Mouse (Mus musculus) heart, embryonic 15.5 days (tissue): ENCODE data around the gene Hp1bp3. TPM values are rescaled to one million over a fixed set of nuclear protein-coding genes. Genes with fewer than 3 reads are reported as not detected.

Source experiments
- ATAC-seq: fragments of 200-750 bp; cut with Nextera tagmentation; replicated peaks from 2 replicates; pipeline ENCODE4 v1.8.0; 2017; ENCODE audit warnings: low read depth, moderate TSS enrichment; ENCODE audit not compliant: insufficient number of reproducible peaks, insufficient read depth, low FRiP score
- H3K27ac ChIP-seq: fragments of 300-500 bp; sonication (generic); 2 replicates; pipeline ENCODE4 v1.5.1; 2015; ENCODE audit warnings: mild to moderate bottlenecking, inconsistent platforms
- H3K27me3 ChIP-seq: fragments of 300-500 bp; sonication (generic); 2 replicates; pipeline ENCODE4 v1.6.1; 2015; ENCODE audit warnings: inconsistent platforms
- H3K36me3 ChIP-seq: fragments of 300-500 bp; sonication (generic); 2 replicates; pipeline ENCODE4 v1.6.1; 2015; ENCODE audit warnings: mild to moderate bottlenecking, inconsistent platforms
- H3K4me1 ChIP-seq: fragments of 300-500 bp; sonication (generic); replicated peaks from 2 replicates; pipeline ENCODE4 v1.6.1; 2015; ENCODE audit warnings: inconsistent platforms
- H3K4me2 ChIP-seq: fragments of 300-500 bp; sonication (generic); 2 replicates; pipeline ENCODE4 v1.6.1; 2015; ENCODE audit warnings: inconsistent platforms, mild to moderate bottlenecking, moderate library complexity
- H3K4me3 ChIP-seq: fragments of 300-500 bp; sonication (generic); 2 replicates; pipeline ENCODE4 v1.5.1; 2015; ENCODE audit warnings: mild to moderate bottlenecking, inconsistent platforms
- H3K9ac ChIP-seq: fragments of 300-500 bp; sonication (generic); 2 replicates; pipeline ENCODE4 v1.6.1; 2015; ENCODE audit warnings: mild to moderate bottlenecking, inconsistent platforms
- H3K9me3 ChIP-seq: fragments of 300-500 bp; sonication (generic); replicated peaks from 2 replicates; pipeline ENCODE4 v1.6.1; 2016; ENCODE audit warnings: inconsistent platforms
- WGBS: fragments of 180-500 bp; shearing (Covaris S2); methylation state at CpG from one replicate; pipeline ENCODE4 v1.1.7; 2015; ENCODE audit warnings: mixed read lengths; 5-methylcytosine and 5-hydroxymethylcytosine counted together
- polyA plus RNA-seq: library from polyadenylated mRNA; unstranded; fragments of >200 nt; fragmentation: Nextera tagmentation; extraction: Ambion mirVana; gene quantifications from 2 replicates; pipeline ENCODE4 v1.2.1, GENCODE M21; 2015

Gene Hp1bp3
- polyA plus RNA-seq, 1 experiment from 2014 or later: 96.1 TPM

DNA sequence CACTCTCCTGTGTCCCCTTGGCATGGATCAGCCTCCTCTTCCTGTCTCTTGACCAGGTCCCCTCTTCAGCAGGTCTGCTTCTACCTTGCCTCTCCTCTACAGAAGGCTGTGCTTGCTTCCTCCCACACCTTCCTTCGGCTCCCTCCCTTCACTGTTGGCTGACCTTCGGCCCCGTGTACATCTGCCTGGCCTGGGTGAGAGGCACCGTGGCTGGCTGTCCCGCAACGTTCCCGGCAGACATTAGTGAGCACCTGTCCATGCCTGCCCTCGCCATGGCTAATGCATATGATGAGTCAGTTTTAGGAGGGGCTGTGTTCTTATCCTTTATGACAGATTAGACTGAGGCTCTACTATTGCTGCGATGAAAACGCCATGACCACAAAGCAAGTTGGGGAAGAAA lies 51.8 kb downstream of the Hp1bp3 start:
- no peak for ATAC-seq
- Histone ChIP-seq H3K4me3 (no peak overlapping the region), H3K36me3 (no peaks in the 10 kb centered on the region), H3K27me3 (peaks cover 13% of the 10 kb centered on the region), H3K9ac (no peak overlapping the region), H3K4me2 (no peak overlapping the region), H3K27ac (no peak overlapping the region), H3K4me1 (peaks cover 5% of the 10 kb centered on the region; the same call in 1 of the 2 replicates), H3K9me3 (no peaks in the 10 kb centered on the region)
- 85% methylated on average over 10 of the region's 10 CpGs for WGBS

DNA sequence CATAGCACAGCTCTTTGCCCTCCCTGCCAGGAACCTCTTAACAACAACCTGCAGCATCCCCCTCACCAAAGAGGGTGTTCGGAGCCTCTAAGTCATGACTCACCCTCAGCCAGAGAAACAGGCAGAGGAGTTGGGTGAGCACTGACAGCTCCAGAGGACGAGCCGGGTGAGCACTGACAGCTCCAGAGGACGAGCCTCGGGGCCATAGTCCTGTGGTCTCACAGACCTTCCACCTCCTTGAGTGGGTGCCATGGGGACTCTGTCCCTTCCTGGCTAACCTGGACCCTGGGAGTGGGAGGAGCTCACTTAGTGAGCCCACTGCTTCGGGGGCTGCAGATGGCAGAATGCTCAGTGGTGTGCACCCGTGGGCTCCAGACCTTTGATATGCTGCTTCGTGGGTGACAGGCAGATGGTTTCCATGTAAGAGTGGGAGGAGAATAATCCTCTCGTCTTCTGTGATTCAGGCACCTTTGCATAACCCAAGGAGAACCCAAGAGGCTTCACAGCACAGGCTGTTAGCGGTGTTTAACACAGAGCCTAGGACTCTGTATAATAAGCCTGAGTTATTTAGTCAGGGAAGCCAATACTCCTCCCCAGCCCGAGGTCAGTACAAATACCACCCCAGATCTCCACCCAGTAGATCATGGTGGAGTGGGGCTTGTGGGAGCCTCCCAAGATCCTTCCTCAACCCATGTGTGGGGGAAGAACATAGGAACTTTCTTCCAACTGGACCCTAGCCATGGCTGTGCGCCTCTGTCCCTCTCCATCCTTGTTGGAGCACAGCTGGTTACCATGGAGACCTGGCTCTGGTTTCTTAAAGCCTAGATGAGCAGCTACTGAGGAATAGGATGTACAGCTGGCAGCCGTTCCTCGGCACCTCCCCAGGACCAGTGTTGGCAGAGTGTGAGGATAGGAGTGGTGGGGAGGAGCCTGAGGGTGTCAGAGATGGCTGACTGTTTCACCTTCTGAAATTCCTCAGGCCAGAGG lies 56.2 kb downstream of the Hp1bp3 start:
- Histone ChIP-seq H3K9me3 (no peaks in the 10 kb centered on the region), H3K27ac (no peak overlapping the region), H3K4me3 (no peak overlapping the region), H3K4me2 (no peak overlapping the region), H3K27me3 (peaks cover 13% of the 10 kb centered on the region; the same call in 1 of the 2 replicates), H3K36me3 (no peaks in the 10 kb centered on the region), H3K9ac (no peak overlapping the region), H3K4me1 (peaks cover 5% of the 10 kb centered on the region; the same call in 1 of the 2 replicates)
- 40% methylated on average over 14 of the region's 14 CpGs for WGBS
- peak; percentile 68 for ATAC-seq

DNA sequence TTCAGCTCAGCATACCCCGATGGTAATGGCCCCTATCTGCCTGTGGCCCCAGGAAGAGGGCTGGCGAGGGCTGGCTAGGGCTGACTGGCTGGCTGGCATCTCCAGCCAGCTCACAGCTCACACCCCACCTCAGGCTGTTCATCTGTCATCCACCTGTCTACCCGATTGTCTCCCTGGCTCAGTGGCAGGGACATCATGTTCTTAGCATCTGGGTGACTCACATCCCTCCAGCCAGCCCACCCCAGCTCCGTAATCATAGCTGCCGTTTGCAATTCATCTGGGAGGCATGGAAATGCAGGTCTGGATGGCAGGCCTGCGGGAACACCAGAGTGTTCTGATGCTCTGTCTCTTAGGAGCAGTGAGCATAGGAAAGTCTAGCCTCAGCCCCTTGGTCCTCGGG lies 62.2 kb downstream of the Hp1bp3 start:
- Histone ChIP-seq H3K4me2 (no peak overlapping the region), H3K27ac (no peak overlapping the region), H3K4me1 (no peaks in the 10 kb centered on the region), H3K36me3 (no peaks in the 10 kb centered on the region), H3K9ac (no peak overlapping the region), H3K4me3 (no peak overlapping the region), H3K9me3 (no peaks in the 10 kb centered on the region), H3K27me3 (0 out of 2 replicates have a peak, but pooled peaks cover 8% of the 10 kb centered on the region)
- 53% methylated on average over 7 of the region's 7 CpGs for WGBS
- no peak for ATAC-seq

DNA sequence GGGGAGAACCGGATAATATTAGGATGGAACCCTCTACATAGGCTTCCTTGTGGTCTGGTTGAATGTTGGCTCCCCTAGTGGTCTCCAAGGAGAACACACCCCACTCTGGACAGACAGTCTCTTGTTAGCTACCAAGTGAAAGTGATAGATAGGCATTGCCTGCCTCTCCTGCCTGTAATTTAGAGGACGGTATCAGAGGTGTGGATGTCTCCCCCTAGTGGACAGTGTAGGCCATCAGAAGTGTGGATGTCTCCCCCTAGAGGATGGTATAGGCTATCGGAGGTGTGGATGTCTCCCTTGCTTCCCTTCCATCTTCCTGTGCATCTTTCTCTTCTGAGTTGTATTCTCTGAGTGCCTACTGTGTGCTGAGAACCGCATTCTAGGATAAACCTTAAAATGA lies 66.7 kb downstream of the Hp1bp3 start:
- 25% methylated on average over 4 of the region's 4 CpGs for whole genome bisulfite sequencing
- H3K27ac ChIP-seq: no peak overlapping the region
- H3K4me1 ChIP-seq: no peaks in the 10 kb centered on the region
- no peak for ATAC-seq
- no peak overlapping the region for H3K4me2 ChIP-seq
- no peaks in the 10 kb centered on the region for H3K36me3 ChIP-seq
- H3K9ac ChIP-seq: no peak overlapping the region
- H3K27me3 ChIP-seq: no peaks in the 10 kb centered on the region
- H3K9me3 ChIP-seq: no peaks in the 10 kb centered on the region
- no peak overlapping the region for H3K4me3 ChIP-seq

DNA sequence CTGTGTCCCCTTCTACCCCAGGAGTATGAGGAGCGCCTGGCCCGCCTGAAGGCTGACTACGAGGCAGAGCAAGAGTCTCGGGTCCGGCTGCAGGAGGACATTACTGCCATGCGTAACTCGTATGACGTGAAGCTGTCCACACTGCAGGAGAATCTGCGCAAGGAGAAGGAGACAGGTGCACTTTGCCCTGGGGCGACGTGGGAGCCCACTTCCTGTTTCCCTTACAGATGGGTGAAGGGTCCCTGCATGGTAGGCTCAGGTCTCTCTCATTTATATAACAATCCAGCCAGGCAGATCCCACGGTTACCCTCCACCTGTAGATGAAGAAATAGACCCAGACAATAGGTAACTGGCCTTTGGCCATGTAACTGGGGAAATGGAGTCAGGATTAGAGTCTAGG lies 70.3 kb downstream of the Hp1bp3 start:
- no peak for ATAC-seq
- no peak overlapping the region for H3K4me2 ChIP-seq
- no peaks in the 10 kb centered on the region for H3K9me3 ChIP-seq
- no peaks in the 10 kb centered on the region for H3K36me3 ChIP-seq
- H3K9ac ChIP-seq: no peak overlapping the region
- no peak overlapping the region for H3K4me3 ChIP-seq
- no peaks in the 10 kb centered on the region for H3K27me3 ChIP-seq
- 78% methylated on average over 12 of the region's 12 CpGs for WGBS
- no peaks in the 10 kb centered on the region for H3K4me1 ChIP-seq
- no peak overlapping the region for H3K27ac ChIP-seq

DNA sequence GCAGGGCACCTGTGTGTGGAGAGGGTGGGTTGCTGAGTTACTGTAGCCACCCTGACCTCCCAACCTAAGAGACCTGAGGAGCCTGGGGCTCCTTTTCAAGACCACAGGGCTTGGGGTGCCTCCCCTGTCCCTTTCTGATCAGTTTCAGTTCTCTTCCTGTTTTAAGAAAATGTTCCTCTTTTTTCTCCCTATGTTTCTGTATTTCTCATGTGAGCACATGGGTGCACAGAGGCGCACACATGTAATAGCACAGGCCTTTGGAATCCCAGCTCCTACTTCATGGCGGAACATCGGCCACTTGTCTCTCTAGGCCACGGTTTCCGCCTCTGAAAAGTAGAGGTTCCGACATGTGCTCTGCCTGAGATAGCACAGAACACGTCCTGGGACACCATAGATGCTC lies 72.6 kb downstream of the Hp1bp3 start:
- Histone ChIP-seq H3K4me2 (no peak overlapping the region), H3K27ac (no peak overlapping the region), H3K9me3 (no peaks in the 10 kb centered on the region), H3K4me1 (no peaks in the 10 kb centered on the region), H3K9ac (no peak overlapping the region), H3K36me3 (no peaks in the 10 kb centered on the region), H3K4me3 (no peak overlapping the region), H3K27me3 (no peaks in the 10 kb centered on the region)
- 79% methylated on average over 7 of the region's 7 CpGs for WGBS
- ATAC-seq: no peak

DNA sequence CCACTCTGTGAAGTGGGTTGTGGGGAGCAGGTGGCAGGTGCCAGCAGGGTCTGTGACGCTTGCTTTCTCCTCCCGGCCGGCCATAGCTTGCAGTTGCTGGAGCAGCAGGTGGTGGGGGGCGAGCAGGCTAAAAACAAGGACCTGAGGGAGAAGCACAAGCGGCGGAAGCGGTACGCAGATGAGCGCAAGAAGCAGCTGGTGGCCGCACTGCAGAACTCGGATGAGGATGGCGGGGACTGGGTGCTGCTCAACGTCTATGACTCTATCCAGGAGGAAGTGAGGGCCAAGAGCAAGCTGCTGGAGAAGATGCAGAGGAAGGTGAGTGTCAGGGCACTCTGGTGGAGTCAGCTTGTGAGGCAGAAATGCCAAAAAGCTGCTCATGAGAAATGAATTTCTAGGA lies 75.9 kb downstream of the Hp1bp3 start:
- ATAC-seq: no peak
- Histone ChIP-seq H3K4me3 (no peak overlapping the region), H3K9me3 (no peaks in the 10 kb centered on the region), H3K27ac (no peak overlapping the region), H3K4me2 (no peak overlapping the region), H3K27me3 (no peaks in the 10 kb centered on the region), H3K4me1 (no peaks in the 10 kb centered on the region), H3K9ac (no peak overlapping the region), H3K36me3 (no peaks in the 10 kb centered on the region)
- WGBS: 83% methylated on average over 13 of the region's 13 CpGs

DNA sequence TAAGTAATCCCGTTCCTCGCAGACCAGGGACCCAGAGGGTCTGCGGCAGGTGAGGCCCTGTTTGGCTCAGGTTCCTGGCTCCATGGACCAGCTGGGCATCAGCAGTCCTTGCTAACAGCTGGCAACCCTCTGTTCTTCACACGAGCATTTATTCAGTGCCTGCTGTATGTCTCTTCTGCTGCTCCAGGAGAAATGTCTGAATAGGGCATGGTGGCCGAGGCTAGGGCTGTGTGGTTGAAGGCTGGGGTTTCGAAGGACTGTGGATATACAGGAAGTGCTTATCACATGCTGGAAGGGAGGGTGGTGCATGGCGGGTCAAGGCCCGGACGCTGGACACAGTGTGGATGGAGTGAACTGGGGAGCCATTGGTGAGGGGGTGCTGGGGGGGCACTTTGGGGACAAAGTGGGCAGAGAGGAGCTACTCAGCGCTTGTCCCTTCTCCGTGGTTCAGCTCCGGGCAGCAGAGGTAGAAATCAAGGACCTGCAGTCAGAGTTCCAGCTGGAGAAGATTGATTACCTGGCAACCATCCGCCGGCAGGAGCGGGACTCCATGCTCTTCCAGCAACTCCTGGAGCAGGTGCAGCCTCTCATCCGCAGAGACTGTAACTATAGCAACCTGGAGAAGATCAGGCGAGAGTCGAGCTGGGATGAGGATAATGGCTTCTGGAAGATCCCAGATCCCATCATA lies 77.3 kb downstream of the Hp1bp3 start:
- H3K27ac ChIP-seq: no peak overlapping the region
- no peaks in the 10 kb centered on the region for H3K27me3 ChIP-seq
- ATAC-seq: no peak
- H3K9me3 ChIP-seq: no peaks in the 10 kb centered on the region
- no peak overlapping the region for H3K4me2 ChIP-seq
- H3K9ac ChIP-seq: no peak overlapping the region
- H3K36me3 ChIP-seq: no peaks in the 10 kb centered on the region
- no peaks in the 10 kb centered on the region for H3K4me1 ChIP-seq
- 72% methylated on average over 18 of the region's 18 CpGs for WGBS
- H3K4me3 ChIP-seq: no peak overlapping the region

DNA sequence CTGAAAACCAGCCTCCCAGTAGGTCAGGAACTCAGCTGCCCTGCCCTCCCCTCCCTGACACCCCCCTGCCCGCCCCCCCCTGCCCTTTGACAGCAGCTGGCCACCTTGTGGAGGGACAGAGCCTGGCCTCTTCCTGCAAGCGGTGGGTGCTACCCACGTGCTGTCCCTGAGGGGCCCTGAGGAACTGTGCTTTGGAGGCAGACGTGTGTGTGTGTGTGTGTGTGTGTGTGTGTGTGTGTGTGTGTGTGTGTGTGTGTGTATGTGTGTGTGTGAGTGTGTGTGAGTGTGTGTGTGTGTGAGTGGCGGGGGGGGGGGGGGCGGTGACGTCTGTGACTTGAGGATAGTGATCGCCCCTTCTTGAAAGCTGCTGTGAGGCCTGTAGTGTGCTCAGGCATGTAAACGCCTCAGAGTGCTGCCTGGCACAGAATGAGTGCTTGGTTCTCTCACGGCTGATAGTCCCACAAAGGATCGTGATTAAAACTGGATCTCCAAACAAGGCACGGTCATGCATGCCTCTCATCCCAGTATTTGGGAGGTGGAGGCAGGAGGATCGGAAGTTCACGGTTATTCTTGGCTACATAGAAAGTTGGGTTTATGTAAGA lies 78.0 kb downstream of the Hp1bp3 start:
- Histone ChIP-seq H3K4me2 (no peak overlapping the region), H3K4me3 (no peak overlapping the region), H3K36me3 (no peaks in the 10 kb centered on the region), H3K9ac (no peak overlapping the region), H3K9me3 (no peaks in the 10 kb centered on the region), H3K27ac (no peak overlapping the region), H3K4me1 (no peaks in the 10 kb centered on the region), H3K27me3 (no peaks in the 10 kb centered on the region)
- no peak for ATAC-seq
- 75% methylated on average over 10 of the region's 14 CpGs for WGBS
